ENCODE assay signal across 8 mouse cellular contexts in the genomic region with DNA sequence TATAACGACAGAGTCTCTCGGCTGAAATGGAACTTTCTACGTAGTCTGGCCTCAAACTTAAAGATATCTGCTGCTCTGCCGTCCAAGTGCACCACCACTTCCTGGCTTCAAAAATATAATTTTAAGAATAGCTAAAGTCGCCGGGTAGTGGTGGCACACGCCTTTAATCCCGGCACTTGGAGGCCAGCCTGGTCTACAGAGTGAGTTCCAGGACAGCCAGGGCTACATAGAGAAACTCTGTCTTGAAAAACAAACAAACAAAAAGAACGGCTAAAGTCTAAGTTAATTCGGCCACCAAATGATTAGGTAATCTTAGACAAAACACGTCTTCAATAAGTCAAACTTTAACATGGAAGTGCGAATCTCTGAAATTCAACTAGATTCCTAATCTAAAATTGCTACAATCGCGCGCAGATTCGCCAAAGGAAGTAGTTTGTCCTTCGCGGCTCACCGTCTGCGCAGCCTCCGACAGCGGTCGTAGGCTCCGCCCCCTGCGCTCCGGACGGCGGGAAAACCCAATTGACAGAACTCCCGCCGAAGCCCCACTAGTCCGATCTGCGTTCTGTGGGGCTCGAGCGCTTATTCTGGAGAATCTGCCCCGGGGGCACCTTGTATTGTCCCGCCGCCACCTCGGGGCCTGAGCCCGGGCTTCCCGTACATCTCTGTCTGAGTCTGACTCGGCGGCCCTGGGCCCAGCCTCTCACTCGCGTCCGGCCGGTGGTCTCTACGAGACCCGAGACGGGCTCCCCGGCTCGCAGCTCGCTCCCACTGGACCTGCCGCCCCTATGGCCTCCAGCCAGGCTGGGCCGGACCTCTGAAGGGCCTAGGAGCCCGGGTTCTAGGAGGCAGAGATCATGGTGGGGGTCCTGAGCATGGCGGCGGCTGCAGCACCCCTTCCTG. TPM values are rescaled to one million over a fixed set of nuclear protein-coding genes. Genes with fewer than 3 reads are reported as not detected.
DNase-seq lines count a peak whose midpoint lies in the region; ATAC-seq and TF ChIP-seq lines count a peak whose summit lies in the region.

A gene (plus strand): TSS at position 484 of the 900 bp plus-strand sequence.

- no peak for TF ChIP-seq CTCF in Patski (IDR thresholded peaks at IDR 0.05)

- in situ Hi-C loops in Patski (cut with MboI; ENCODE audit: low pct_unique_long_range_greater_than_20kb): no loop called here

- 6% methylated on average over 57 of the region's 57 CpGs for WGBS in hindbrain, embryonic 14.5 days

- CTCF ChIA-PET in Patski (lab: Charles Lee): interaction anchor here (1.4 to 1.5 kb wide), 2 partner anchors 15 to 45 kb away, joined by 3 to 7 read pairs; no protein-coding TSS in a partner anchor

- H3K27me3 ChIP-seq in Patski: no peaks in the 10 kb centered on the region
- no peaks in the 10 kb centered on the region for H3K27me3 ChIP-seq in hindbrain, embryonic 14.5 days (ENCODE audit: control insufficient read depth, insufficient read depth, low read length)

- H3K4me1 ChIP-seq in hindbrain, embryonic 14.5 days (replicated peaks; ENCODE audit: control insufficient read depth, insufficient read depth, low read length): peaks cover 10% of the 10 kb centered on the region; the same call in 1 of the 2 replicates

- H3K9ac ChIP-seq in hindbrain, embryonic 14.5 days: peak within 1 kb of the TSS; percentile 79

- H3K27ac ChIP-seq in hindbrain, embryonic 14.5 days: no peak within 1 kb of the TSS

- H3K4me2 ChIP-seq in hindbrain, embryonic 14.5 days (replicated peaks): peak within 1 kb of the TSS; percentile 60

- ATAC-seq in Patski: peak; percentile 26
- peak; percentile 68; the same call in 1 of the 2 replicates for ATAC-seq in hindbrain, embryonic 14.5 days (ENCODE audit: low FRiP score)

- H3K9me3 ChIP-seq in hindbrain, embryonic 14.5 days (ENCODE audit: control insufficient read depth, low read length): no peaks in the 10 kb centered on the region

- 0 out of 2 replicates have a peak, but pooled peaks cover 2% of the 10 kb centered on the region for H3K36me3 ChIP-seq in hindbrain, embryonic 14.5 days (replicated peaks; ENCODE audit: control insufficient read depth, insufficient read depth)

- POLR2A ChIA-PET in Patski (lab: Charles Lee): no interaction called here

- DNase-seq in Patski (ENCODE audit: low read depth, low spot score): peak; percentile 44
- peak; percentile 94 to 96 for DNase-seq in cerebellum, postnatal 14 days
- DNase-seq in frontal cortex, postnatal 25 days (ENCODE audit: low spot score in 2 of 2): peak; percentile 79
- peak; percentile 95 for DNase-seq in hindbrain, embryonic 14.5 days (ENCODE audit: low spot score)
- DNase-seq in layer of hippocampus, postnatal 36 days: peak; percentile 81 to 87
- peak; percentile 92 for DNase-seq in lung, postnatal 36 days
- peak; percentile 93 for DNase-seq in retina, postnatal 1 day
- DNase-seq in urinary bladder, adult 18-20 months (ENCODE audit: low spot score in 2 of 2): peak; percentile 73 to 86

- peak within 1 kb of the TSS; percentile 86 for H3K4me3 ChIP-seq in hindbrain, embryonic 14.5 days (replicated peaks; ENCODE audit: low read length)

RNA-seq across cellular contexts. Expression of the gene that starts here (rescaled TPM):
- polyA plus RNA-seq in Patski (2021): 4.5 TPM
- polyA plus RNA-seq in hindbrain, embryonic 14.5 days (2014; fragmentation: Nextera tagmentation; extraction: Ambion mirVana): 5.0 and 5.4 TPM in 2 replicates
- total RNA-seq in layer of hippocampus, postnatal 36 days (2021): 1 to 10 TPM; 3.1 to 3.2 TPM

Comparison
In these comparisons a context has a peak if more than half of its experiments do, and no peak if none do; other contexts are left out.
1. DNase-seq: peak in every context shown above with its lines; median percentile 95 in cerebellum, postnatal 14 days; 95 in hindbrain, embryonic 14.5 days; 93 in retina, postnatal 1 day; 92 in lung, postnatal 36 days; 84 in layer of hippocampus, postnatal 36 days; 80 in urinary bladder, adult 18-20 months; 79 in frontal cortex, postnatal 25 days; 44 in Patski.